Mouse (Mus musculus): ENCODE data around the gene Olfr360.
"Not testable (repeated sequence)": the region's sequence is repeated elsewhere in the genome, so short reads cannot be mapped to it uniquely, and the experiment has no call there.

Olfr360 gene

DNA sequence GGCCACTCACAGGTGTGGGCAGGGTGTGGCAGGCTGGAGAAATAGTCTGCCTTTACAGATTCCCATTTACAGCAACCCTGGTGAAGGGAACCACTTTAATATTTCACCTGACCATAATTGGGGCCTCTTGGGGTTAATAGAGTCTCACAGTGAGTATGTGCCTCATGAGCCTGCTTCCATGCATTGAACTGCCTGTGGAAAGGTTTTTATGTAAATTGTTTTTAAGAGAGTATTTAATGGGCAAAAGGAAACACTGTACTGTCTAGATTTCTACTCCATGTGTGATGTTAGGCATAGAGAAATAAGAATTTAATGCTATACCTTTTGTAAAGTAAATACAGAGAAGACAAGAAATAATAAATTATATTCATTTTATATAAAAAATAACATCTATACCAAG lies at the start of gene Olfr360:
Gene Olfr360, plus strand, starts transcription at position 301 of the 400 bp plus-strand sequence.
- no peak for DNase-seq

GRCm38 (mm10) chr2:37089190-37089589 lies 23.6 kb downstream of the Olfr360 start, which contains the start of gene Olfr361:
TSS of gene Olfr361 (minus strand) at chr2:37089290.
- DNase-seq, result not testable (repeated sequence)

GRCm38 (mm10) chr2:37117810-37118209 lies 52.3 kb downstream of the Olfr360 start, which contains the start of gene Olfr362:
TSS of gene Olfr362 (minus strand) at chr2:37117910.
- no peak for DNase-seq
